Comparison of ENCODE assay signal across 8 mouse cellular contexts in the genomic region with DNA sequence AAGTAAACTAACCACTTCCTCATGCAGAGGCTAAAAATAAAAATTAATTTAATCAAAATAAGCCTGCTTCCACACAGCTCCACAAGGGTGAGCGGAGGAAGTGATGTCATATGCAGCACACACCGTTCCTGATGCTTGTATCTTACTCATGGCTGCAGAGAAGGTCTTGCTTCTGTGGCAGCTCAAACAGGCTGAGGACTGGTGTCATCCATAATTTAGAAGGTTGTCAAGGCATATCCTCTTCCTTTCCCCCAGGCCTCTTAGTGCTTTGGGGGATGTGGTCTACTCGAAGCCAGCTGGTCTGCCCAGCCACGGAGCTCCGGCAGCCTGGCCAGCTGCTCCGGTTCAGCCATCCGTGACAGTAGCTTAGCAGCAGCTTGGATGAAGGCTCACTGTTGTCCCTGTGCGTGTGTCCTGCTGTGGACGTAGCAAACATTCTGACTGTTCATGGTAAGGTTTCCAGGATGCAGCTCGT. TPM values are rescaled to one million over a fixed set of nuclear protein-coding genes. Genes with fewer than 3 reads are reported as not detected.
DNase-seq lines count a peak whose midpoint lies in the region; ATAC-seq and TF ChIP-seq lines count a peak whose summit lies in the region.

No protein-coding gene starts in this region.

- no peak overlapping the region for H3K4me2 ChIP-seq in heart, embryonic 12.5 days
- peak overlapping the region; percentile 34 for H3K4me2 ChIP-seq in kidney, postnatal 0 days (ENCODE audit: low read length)
- H3K4me2 ChIP-seq in midbrain, embryonic 11.5 days = no peak overlapping the region

- WGBS in heart, embryonic 12.5 days = 64% methylated on average over 10 of the region's 10 CpGs
- WGBS in kidney, postnatal 0 days = 7% methylated on average over 10 of the region's 10 CpGs
- WGBS in midbrain, embryonic 11.5 days = 29% methylated on average over 10 of the region's 10 CpGs

- no peaks in the 10 kb centered on the region for H3K27me3 ChIP-seq in heart, embryonic 12.5 days (replicated peaks)
- no peaks in the 10 kb centered on the region for H3K27me3 ChIP-seq in kidney, postnatal 0 days (ENCODE audit: insufficient read depth, low read length)
- H3K27me3 ChIP-seq in midbrain, embryonic 11.5 days (ENCODE audit: control insufficient read depth, insufficient read depth, low read length) = no peaks in the 10 kb centered on the region

- H3K4me3 ChIP-seq in bone marrow macrophage, adult 2 months (ENCODE audit: insufficient read depth, low read length) = peak overlapping the region; percentile 28
- H3K4me3 ChIP-seq in heart, embryonic 12.5 days = no peak overlapping the region
- no peak overlapping the region for H3K4me3 ChIP-seq in kidney, postnatal 0 days (replicated peaks; ENCODE audit: low read depth, low read length)
- H3K4me3 ChIP-seq in midbrain, embryonic 11.5 days (ENCODE audit: low read depth, low read length) = no peak overlapping the region

- ATAC-seq in heart, embryonic 12.5 days (ENCODE audit: insufficient number of reproducible peaks, low FRiP score) = no peak
- ATAC-seq in kidney, postnatal 0 days (replicated peaks; ENCODE audit: low FRiP score, low read depth) = peak; percentile 95
- peak; percentile 89 for ATAC-seq in midbrain, embryonic 11.5 days (ENCODE audit: low FRiP score)

- peaks cover 35% of the 10 kb centered on the region for H3K4me1 ChIP-seq in bone marrow macrophage, adult 2 months (ENCODE audit: control insufficient read depth, insufficient read depth, low read length)
- H3K4me1 ChIP-seq in heart, embryonic 12.5 days (replicated peaks) = peaks cover 20% of the 10 kb centered on the region
- peaks cover 14% of the 10 kb centered on the region; the same call in 1 of the 2 replicates for H3K4me1 ChIP-seq in kidney, postnatal 0 days (replicated peaks; ENCODE audit: insufficient read depth, low read length)
- peaks cover 11% of the 10 kb centered on the region; the same call in 1 of the 2 replicates for H3K4me1 ChIP-seq in midbrain, embryonic 11.5 days (ENCODE audit: control insufficient read depth, insufficient read depth, low read length)

- no peaks in the 10 kb centered on the region for H3K9me3 ChIP-seq in heart, embryonic 12.5 days (replicated peaks)
- no peaks in the 10 kb centered on the region for H3K9me3 ChIP-seq in kidney, postnatal 0 days (replicated peaks; ENCODE audit: low read length)
- no peaks in the 10 kb centered on the region; the same call in 1 of the 2 replicates for H3K9me3 ChIP-seq in midbrain, embryonic 11.5 days (ENCODE audit: control insufficient read depth, low read length)

- TF ChIP-seq POLR2A in bone marrow macrophage, adult 2 months (IDR thresholded peaks at IDR 0.05; ENCODE audit: borderline replicate concordance, low read depth, low read length) = no peak

- H3K9ac ChIP-seq in heart, embryonic 12.5 days = no peak overlapping the region
- H3K9ac ChIP-seq in kidney, postnatal 0 days (ENCODE audit: low read depth, low read length) = no peak overlapping the region
- H3K9ac ChIP-seq in midbrain, embryonic 11.5 days (ENCODE audit: low read length) = no peak overlapping the region

- H3K36me3 ChIP-seq in heart, embryonic 12.5 days = no peaks in the 10 kb centered on the region
- H3K36me3 ChIP-seq in kidney, postnatal 0 days (ENCODE audit: insufficient read depth, low read length) = no peaks in the 10 kb centered on the region
- no peaks in the 10 kb centered on the region for H3K36me3 ChIP-seq in midbrain, embryonic 11.5 days (ENCODE audit: control insufficient read depth, insufficient read depth, low read length)

- TF ChIP-seq CTCF in bone marrow macrophage, adult 2 months (IDR thresholded peaks at IDR 0.05; ENCODE audit: low read depth, low read length) = no peak
- no peak for TF ChIP-seq CTCF in kidney, postnatal 0 days (IDR thresholded peaks at IDR 0.05; ENCODE audit: low read depth)

- DNase-seq in 416B (ENCODE audit: low read depth) = peak; percentile 52
- peak; percentile 92 for DNase-seq in kidney, postnatal 0 days (ENCODE audit: low spot score)
- peak; percentile 90 for DNase-seq in midbrain, embryonic 11.5 days (ENCODE audit: low spot score, missing footprints)
- no peak for DNase-seq in cerebellum, adult 9-10 months
- no peak for DNase-seq in thymus, adult 18-20 months
- no peak for DNase-seq in layer of hippocampus, adult 11-12 months (ENCODE audit: low spot score)

- H3K27ac ChIP-seq in bone marrow macrophage, adult 2 months (ENCODE audit: insufficient read depth, low read depth, low read length) = peak overlapping the region; percentile 94
- peak overlapping the region; percentile 54 for H3K27ac ChIP-seq in heart, embryonic 12.5 days (ENCODE audit: poor library complexity, severe bottlenecking)
- H3K27ac ChIP-seq in kidney, postnatal 0 days = peak overlapping the region; percentile 90
- H3K27ac ChIP-seq in midbrain, embryonic 11.5 days (ENCODE audit: low read depth, low read length) = peak overlapping the region; percentile 30; the same call in 1 of the 2 replicates

RNA-seq across cellular contexts. Expression of a gene that starts 6.6 kb away (rescaled TPM):
- polyA plus RNA-seq in bone marrow macrophage, adult 2 months (2012; ENCODE audit: insufficient read depth, insufficient read length, missing spikeins) = 38.3 and 38.4 TPM in 2 replicates
- 2.4 and 2.8 TPM in 2 replicates for polyA plus RNA-seq in heart, embryonic 12.5 days (2016; fragmentation: Nextera tagmentation; extraction: Ambion mirVana)
- 9.8 and 10.3 TPM in 2 replicates for polyA plus RNA-seq in kidney, postnatal 0 days (2015; fragmentation: Nextera tagmentation; extraction: Ambion mirVana)
- polyA plus RNA-seq in midbrain, embryonic 11.5 days (2014; fragmentation: Nextera tagmentation; extraction: Ambion mirVana) = 0.77 and 1.2 TPM in 2 replicates

Comparison
In these comparisons a context has a peak if more than half of its experiments do, and no peak if none do; other contexts are left out.
1. DNase-seq: peak in 416B (single experiment), kidney, postnatal 0 days (single experiment) and midbrain, embryonic 11.5 days (single experiment); none in cerebellum, adult 9-10 months (single experiment), thymus, adult 18-20 months (0 of 2) and layer of hippocampus, adult 11-12 months (single experiment).
2. H3K27ac ChIP-seq: peak in every context shown above with its lines; median percentile 94 in bone marrow macrophage, adult 2 months; 90 in kidney, postnatal 0 days; 54 in heart, embryonic 12.5 days; 30 in midbrain, embryonic 11.5 days.